Mouse (Mus musculus) monocyte, adult 5-6 weeks (primary cell): Measurements from ENCODE around the gene Serinc4. TPM values are rescaled to one million over a fixed set of nuclear protein-coding genes. Genes with fewer than 3 reads are reported as not detected.

Source experiments
- ATAC-seq: fragments of 153-309, 156-312 bp; replicated peaks from 2 replicates; pipeline ENCODE4 v1.8.0; 2017; ENCODE audit warnings: mild to moderate bottlenecking; ENCODE audit not compliant: low TSS enrichment, insufficient number of reproducible peaks, severe bottlenecking, poor library complexity, low FRiP score
- total RNA-seq: library from RNA; stranded (forward); fragments of 200-1000, 200-491, 200-594 nt; gene quantifications from 3 replicates; pipeline ENCODE4 v1.2.3, GENCODE M21; 2017

Gene Serinc4
- total RNA-seq, 1 experiment from 2014 or later = 6.5 TPM

DNA sequence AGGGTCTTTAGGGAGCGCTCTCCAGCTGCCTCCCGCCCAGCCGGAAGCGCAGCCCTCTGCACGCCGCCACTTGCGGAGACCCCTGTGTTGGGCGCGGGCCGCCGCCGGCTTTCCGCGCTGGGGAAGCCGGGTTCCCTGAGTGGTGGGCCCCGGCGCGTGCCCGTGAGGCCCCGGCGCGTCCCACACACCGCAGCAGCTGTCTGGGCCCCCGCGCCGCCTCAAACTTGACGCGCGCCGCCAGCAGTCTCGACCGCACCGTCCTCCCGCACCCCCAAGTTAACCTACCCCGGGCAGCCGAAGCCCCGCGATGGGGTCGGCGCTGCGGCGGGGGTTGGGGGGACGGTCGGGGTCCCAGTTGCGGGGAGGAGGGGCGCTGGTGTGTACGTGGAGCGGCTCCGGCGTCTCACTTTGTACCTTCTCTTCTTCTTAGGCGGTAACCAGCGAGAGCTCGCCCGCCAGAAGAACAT is 7.0 kb downstream of the Serinc4 start:
- no peak for ATAC-seq

DNA sequence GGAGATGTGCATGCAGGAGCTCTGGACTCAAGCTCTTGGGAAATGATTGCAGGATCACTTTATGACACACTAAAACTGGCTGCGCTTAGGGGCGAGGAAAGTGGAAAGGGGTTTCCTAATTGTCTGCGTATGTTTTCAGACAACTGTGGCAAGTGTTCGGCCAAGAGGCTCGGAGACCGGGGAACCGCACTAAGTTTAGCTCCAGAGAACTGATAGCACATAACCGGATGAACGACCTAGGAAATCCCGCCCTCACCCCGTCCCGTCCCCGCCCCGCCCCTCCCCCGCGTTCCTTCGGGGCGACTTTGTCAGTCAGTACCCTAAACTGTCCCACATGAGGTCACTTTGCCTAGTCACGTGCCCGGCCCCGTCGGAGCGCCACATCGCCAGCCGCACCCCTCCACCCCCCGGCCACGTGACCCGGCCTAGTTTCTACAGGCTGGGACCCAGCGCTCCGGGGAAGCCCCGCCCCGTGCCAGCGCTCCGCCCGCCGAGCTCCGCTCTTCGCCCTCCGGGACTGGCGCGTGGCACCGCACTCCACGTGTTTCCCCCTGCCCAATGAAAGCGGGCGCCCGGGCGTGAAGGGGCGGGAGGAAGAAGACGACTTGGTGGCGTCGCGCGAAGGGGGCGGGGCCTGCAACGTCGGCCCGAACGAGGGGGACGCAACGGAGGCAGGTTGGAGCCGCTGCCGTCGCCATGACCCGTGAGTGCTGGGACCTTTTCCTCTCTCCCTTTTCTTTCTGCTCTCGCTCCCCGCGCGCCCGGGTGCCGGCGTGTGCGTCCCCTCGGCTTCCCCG is 7.6 kb downstream of the Serinc4 start, which contains the start of gene Serf2:
TSS of gene Serf2 (plus strand) at position 457 of the 797 bp plus-strand sequence.
- ATAC-seq = peak; percentile 83

DNA sequence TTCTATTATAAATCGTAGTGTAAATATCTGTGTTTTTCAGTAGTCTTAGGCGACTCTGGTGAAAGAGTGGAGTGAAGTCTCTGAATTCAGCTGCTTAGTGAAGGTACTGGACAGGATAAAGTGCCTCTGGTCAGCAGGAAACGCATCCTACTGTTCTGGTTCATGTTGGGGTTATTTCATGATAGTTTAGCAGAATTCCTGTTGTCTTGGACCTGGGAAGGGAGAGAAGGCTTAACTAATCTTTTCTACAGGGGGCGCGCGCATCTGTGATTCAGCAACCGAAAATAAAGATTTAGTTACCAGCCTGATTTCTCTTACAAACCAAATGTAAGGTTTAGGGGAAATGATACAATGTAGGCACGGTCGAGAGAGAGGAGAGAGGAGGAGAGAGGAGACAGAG is 8.4 kb downstream of the Serinc4 start:
- no peak for ATAC-seq

DNA sequence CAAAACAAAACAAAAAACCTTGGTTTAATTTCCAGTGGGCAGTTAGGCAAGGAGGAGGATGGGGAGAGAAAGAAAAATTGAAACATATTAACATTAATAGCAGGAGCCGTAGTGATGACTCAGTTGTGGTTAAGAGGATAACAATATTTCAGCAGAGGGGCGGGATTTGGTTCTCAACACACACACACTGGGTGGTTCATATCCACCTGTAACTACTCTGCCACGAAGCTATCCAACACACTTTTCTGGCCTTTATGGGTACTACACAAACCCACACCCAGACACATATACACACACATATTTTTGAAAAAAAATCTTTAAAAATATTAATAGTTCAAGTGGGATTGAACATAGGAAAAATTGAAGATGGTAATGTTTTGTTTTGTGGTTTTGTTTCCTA is 9.6 kb downstream of the Serinc4 start:
- ATAC-seq = no peak

DNA sequence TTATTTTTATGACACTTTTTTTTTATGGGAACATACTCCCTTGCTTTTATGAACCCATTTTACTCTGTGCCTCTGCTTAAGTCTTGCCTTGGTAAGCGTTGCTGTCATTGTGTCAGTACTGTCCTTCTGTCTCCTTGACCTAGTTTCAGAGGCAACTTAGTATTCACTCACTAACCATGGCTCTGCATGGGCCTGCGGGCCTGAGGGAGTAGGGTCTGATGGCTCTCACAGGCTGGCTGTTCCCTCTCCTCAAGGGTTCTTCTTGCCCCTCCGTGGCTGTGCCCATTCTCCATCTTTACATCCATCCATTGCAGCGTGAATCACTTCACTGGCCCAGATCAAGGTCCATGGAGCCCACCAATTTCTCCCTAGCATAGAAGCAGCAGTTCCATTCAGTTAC is 10.1 kb downstream of the Serinc4 start:
- ATAC-seq = no peak

DNA sequence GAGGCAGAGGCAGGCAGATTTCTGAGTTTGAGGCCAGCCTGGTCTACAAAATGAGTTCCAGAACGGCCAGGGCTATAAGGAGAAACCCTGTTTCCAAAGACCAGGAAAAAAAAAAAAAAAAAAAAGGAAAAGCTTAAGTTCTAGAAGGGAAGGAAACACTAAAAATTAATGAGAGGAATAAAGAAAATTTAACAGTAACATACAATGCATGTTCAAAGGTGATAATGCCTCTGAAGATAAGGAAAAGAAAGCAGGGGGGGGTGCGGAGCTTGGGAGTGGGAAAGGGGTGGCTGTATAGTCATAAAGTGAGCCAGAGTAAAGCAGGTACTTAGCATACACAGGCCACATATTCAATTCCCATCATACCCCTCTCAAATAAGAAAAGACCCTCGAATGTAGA is 11.5 kb downstream of the Serinc4 start:
- ATAC-seq = no peak

DNA sequence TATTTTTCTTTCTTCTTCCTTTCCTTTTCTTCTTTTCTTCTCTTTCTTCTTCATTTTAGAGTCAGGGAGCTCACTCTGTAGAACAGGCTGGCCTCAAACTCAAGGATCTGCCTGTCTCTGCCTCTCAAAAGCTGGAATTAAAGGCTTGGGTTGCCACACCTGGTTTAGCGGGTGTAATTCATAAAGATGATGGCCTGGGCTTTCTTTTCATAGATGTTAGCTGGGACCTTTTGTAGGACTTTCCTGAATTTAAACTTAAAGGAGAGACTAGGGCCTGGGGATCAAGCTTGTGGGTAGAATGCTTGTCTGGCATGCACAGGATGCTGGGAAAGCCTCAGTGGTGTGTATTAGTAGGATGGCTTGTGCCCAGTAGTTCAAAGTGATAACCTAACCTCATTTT is 12.4 kb downstream of the Serinc4 start, which contains the start of gene Ell3:
TSS of gene Ell3 (minus strand) at position 101 of the 400 bp plus-strand sequence.
- no peak for ATAC-seq

DNA sequence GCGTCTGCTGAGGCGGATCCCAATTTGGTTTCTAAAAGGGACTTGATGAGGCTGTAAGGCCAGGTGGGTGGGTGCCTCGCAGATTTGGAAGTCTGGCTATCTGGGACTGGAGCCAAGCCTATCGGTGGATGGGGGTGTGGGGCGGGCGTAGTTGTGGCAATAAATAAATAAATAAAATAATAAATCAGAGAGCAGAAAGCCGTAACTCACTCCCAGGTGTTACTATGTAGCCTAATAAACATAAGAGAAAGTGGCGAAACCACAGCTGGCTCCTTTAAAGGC is 13.6 kb downstream of the Serinc4 start:
- no peak for ATAC-seq

DNA sequence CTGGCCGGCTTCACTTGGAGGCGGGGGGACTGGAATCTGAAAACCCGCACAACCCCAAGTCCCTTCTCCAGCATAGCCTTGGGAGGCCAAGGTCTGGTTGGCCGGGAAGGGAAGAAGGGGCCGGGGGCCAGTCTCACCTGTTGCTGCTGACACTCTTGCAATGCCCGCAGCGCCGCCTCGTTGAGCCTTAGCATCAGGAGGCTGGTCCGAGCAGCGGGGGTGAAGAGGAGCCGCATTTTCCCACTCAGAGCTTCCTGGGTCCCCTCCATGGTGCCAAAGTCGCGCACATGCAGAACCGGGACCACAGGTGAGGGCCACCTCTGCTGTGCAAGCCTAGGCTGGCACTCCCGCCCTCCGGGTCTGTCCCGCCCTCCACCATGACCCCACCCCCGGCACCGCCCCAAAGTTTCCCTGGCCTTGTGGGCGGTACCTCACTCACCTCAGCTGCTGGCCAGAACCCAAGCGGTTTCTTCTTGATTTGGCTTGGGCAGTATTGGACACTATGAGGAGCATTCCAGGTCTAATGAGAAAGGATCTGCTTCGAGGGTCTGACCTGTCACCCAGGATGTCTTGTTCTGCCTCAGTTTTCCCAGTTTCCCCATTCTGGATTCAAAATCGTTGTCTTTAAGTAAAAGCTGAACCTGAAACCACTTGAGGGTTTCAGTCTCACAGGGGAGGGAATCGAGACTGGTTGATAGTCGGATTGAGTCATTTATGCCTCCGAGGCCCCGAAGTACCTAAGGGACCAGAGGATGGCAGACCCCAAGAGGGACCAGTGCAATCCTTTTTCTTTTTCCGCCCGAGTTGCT is 14.1 kb downstream of the Serinc4 start:
- peak; percentile 76 for ATAC-seq

DNA sequence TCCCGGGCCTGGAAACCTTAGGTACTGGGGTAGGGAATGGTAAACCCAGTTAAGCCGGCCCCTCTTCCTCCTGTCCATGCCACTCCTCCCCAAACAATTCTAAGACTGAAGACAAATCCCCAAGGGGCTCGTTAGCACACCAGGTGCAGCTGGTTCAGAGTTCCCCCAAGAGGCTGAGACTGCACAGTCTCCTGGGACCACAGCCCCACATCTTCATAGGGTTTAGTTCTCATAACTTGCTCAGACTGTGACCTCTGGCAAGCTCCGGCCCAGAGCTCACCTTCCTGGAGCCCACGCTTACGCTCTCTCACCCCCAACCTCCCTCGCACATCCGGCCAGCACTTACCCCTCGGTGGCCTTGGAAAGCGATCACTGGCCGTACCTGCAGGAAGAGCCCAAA is 14.8 kb downstream of the Serinc4 start:
- peak; percentile 32; the same call in 1 of the 2 replicates for ATAC-seq

DNA sequence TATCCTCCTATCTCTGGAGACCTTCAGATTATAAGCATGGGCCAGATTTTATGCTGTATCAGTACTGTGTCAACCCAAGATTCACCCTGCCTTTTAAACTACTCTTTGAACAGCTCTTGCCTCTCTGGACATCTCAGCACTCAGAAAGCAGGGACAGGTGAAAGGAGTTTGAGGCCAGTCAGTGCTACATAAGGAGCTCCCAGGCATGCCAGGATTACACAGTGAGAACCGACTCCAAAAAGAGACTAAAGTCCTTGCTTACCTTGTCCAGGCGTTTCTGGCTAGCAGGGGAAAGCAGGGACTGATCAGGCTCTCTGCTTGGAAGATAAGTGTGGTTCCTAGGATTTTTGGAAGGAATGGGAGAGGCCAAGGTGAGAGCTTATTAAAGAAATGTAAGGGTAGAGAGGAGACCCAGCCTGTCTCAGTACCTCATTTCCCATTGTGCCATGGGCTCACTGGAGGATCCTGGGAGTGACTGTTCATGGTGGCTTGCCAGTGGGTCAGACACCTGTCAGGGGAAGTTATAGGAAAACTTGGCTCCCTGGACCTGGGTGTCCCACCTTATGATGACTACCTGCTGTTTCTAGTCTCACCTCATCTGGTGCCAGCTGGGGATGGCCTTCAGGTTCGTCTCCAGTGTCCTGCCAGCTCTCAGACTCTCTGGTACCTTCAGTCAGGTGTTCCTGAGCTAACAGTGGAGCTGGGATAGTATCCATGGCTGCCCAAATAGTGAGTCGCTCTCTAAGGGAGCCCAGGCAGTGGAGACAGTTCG is 15.6 kb downstream of the Serinc4 start:
- no peak for ATAC-seq

DNA sequence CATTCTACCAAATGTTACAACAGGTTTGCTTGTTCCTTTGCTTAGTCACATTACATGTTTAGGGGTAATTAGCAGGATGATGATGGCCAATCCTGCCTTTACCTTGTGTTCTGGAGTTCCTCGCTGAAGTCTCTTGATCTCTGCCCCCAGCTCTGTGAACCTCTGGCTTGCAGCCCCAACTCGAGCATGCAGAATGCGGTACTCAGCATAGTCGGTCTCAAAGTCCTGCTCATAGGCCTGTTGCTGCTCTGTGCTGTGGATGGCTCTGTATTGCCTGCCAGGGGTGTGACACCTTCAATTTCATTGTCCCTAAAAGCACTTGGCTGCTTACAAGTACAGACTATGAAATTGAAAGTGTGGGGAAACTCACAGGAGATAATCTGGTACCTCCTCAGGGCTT is 16.8 kb downstream of the Serinc4 start:
- no peak for ATAC-seq

DNA sequence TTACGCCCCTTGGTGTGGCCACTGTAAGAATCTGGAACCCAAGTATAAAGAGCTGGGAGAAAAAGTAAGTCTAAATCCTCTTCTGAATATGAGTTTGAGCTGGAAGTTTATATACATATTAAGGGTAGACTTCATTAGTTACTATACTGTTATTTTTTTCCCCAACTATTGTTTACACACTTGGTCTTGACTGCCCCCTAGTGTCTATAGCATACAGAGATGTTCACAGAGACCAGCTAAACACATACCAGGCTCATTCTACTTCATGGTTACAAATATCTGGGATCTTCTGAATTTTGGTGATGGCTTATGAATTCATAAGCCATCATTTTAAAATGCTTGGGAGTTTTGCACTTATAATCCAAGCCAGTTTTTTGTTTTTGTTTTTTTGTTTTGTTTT is 21.7 kb downstream of the Serinc4 start:
- ATAC-seq = 0 out of 2 replicates have a peak, but pooled peaks have one; percentile 50

DNA sequence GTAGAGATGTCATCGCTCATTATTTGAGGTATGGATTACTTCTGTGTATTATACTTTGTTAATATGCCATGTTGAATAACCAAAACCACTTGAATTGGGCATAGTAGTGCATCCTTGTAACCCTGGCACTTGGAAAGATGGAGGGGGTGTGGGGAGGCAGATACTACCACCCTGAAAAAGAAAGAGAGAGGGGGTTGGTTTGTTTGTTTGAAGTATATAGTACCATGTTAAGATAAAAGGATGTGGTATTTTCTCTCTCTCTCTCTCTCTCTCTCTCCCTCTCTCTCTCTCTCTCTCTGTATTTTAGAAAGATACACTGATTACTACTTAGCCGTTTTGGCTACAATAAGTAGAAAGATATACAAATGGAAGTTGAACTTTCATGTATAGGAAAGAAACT is 30.7 kb downstream of the Serinc4 start:
- ATAC-seq = no peak

DNA sequence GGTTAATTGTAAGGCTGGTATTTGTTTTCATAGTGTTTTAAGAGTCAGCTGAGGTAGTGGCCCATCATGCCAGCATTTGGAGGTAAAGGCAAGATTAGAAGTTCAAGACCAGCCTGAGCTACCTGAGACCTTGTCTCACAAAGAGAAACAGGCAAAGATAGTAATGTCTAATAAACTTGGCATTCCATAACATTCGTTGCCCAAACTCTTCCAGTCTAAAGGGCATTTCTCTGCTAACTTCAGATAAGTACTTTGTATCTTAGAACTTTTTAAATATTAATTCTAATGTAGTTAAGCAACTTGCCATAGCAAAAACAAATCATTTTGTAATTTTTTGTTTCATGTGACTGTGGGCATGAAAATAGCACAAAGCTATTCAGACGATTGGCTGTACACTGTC is 33.4 kb downstream of the Serinc4 start:
- no peak for ATAC-seq

DNA sequence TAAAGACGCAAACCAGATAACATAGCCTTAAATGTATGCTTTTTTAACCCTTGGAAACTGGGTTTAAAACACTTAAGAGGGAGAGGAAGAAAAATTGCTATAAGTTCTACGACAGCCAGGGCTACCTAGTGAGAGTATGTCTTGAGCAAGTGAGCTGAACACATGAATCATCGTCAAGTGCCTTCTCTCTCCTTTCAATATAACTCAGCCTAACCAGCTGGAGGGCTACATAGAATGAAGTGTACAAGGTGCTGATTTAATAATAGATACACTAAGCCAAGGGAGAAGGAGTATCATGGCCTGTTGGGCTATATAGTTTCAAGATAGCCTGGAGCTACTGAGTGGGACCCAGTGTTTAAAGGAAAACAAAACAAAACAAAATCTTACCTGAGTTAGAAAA is 38.1 kb downstream of the Serinc4 start:
- no peak for ATAC-seq

DNA sequence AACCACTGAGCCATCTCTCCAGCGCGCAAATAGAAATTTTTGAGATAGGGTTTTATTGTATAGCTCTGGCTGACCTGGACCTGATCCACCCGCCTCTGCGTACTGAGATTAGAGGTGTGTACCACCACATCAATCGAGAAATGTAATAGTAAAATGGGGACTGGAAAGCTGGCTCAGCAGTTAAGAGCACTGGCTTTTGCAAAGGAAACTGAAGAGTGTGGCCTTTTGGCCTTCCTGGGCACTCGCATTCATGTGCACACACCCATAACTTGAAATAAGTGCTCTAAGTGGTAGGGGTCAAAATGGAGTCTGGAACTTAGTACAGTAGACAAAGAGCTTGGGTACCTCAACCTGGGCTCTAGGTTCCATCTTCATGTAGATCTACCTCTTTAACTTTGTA is 40.2 kb downstream of the Serinc4 start:
- no peak for ATAC-seq

DNA sequence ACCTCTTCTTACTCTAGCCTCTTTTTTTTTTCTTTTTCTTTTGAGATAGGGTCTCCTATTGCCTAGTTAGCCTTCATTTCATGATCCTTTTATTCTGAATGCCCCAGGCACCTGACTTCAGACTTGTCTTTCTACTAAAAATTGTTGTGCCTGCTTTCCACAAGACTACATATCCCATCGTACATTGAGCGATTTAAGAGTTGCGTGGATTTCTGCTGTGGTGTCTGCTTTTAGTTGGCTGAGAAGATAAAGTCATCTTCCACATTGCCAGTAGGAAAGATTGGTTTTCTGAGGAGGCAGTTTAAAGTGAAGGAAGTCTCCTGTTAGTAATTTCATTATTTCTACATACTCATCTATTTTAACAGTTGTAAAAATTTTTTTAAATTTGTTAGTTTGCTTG is 41.0 kb downstream of the Serinc4 start:
- ATAC-seq = no peak

DNA sequence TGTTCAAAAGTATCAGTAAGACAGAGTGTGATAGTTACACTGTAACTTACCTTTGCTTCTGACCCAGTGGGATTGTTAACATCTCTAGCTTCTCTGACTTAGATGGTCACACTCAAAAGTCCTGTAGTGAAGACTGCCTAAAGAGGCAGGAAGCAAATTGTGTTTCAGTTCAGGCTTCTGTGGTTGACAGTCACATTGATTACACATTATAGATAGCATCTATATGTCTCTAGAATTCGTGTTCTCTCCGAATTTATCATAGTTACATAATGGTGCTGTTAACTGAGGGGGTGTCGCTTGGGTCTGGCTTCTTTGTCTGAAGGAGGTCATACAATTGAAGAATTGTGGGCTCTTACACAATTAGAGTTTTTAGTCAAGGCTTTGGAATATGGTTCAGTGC is 41.5 kb downstream of the Serinc4 start:
- no peak for ATAC-seq
